Mouse (Mus musculus) embryonic facial prominence, embryonic 14.5 days (tissue): Measurements from ENCODE around the gene Gpr62. TPM values are rescaled to one million over a fixed set of nuclear protein-coding genes. Genes with fewer than 3 reads are reported as not detected.

Source experiments
- ATAC-seq: fragments of 200-750 bp; cut with Nextera tagmentation; 2 replicates; pipeline ENCODE4 v1.8.0; 2017; ENCODE audit warnings: low read depth, moderate number of reproducible peaks, moderate TSS enrichment
- DNase-seq: peaks from one replicate; pipeline ENCODE4 v3.0.0-alpha.2; 2015; ENCODE audit warnings: low spot score
- H3K27ac ChIP-seq: fragments of 300-500 bp; sonication (generic); replicated peaks from 2 replicates; pipeline ENCODE4 v1.5.1; 2014; ENCODE audit warnings: low read depth, mild to moderate bottlenecking, low read length, moderate library complexity
- H3K27me3 ChIP-seq: fragments of 300-500 bp; sonication (generic); replicated peaks from 2 replicates; pipeline ENCODE4 v1.6.1; 2014; ENCODE audit warnings: low read length; ENCODE audit not compliant: control insufficient read depth, insufficient read depth
- H3K36me3 ChIP-seq: fragments of 300-500 bp; sonication (generic); 2 replicates; pipeline ENCODE4 v1.6.1; 2014; ENCODE audit warnings: low read length, mixed read lengths; ENCODE audit not compliant: control insufficient read depth, insufficient read depth
- H3K4me1 ChIP-seq: fragments of 300-500 bp; sonication (generic); 2 replicates; pipeline ENCODE4 v1.6.1; 2014; ENCODE audit warnings: antibody characterized with exemption, low read length; ENCODE audit not compliant: control insufficient read depth, insufficient read depth
- H3K4me2 ChIP-seq: fragments of 300-500 bp; sonication (generic); 2 replicates; pipeline ENCODE4 v1.6.1; 2014; ENCODE audit warnings: low read depth, mild to moderate bottlenecking, low read length, moderate library complexity, mixed read lengths
- H3K4me3 ChIP-seq: fragments of 300-500 bp; sonication (generic); 2 replicates; pipeline ENCODE4 v1.5.1; 2014; ENCODE audit warnings: low read depth, mild to moderate bottlenecking, low read length
- H3K9ac ChIP-seq: fragments of 300-500 bp; sonication (generic); 2 replicates; pipeline ENCODE4 v1.6.1; 2014; ENCODE audit warnings: low read depth, mild to moderate bottlenecking, low read length, moderate library complexity, mixed read lengths
- H3K9me3 ChIP-seq: fragments of 300-500 bp; sonication (generic); 2 replicates; pipeline ENCODE4 v1.6.1; 2016; ENCODE audit warnings: low read length; ENCODE audit not compliant: control insufficient read depth
- WGBS: fragments of 180-500 bp; shearing (Covaris S2); extraction: QIAGEN DNeasy Blood & Tissue Kit; methylation state at CpG from one replicate; pipeline ENCODE4 v1.1.7; 2014; 5-methylcytosine and 5-hydroxymethylcytosine counted together
- polyA plus RNA-seq: library from polyadenylated mRNA; unstranded; fragments of >200 nt; fragmentation: Nextera tagmentation; extraction: Ambion mirVana; gene quantifications from 2 replicates; pipeline ENCODE4 v1.2.1, GENCODE M21; 2014

The Gpr62 gene
- polyA plus RNA-seq, 1 experiment from 2014 or later = 0.36 TPM

DNA sequence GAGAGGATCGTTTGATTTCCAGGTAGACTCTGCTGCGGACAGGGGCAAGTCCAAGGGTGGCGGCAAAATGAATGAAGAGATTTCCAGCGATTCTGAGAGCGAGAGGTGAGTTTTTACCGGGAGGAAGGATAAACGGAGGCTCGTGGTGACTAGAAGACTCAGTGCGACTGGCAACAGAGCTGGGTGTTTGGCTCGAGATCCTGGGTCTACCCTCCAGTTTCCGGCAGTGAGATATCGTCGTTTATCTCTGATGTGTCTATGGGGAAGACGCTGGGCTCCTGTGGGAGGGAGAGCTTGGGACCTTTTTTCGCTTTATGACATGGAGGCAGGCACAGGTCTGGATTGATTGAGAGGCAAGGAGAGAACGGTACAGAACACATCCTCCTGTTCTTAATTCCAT is 11.9 kb upstream of the Gpr62 start:
- peak overlapping the region; percentile 92 for H3K4me2 ChIP-seq
- DNase-seq (no peak), ATAC-seq (no peak)
- peak overlapping the region; percentile 74 for H3K4me3 ChIP-seq
- no peaks in the 10 kb centered on the region for H3K27me3 ChIP-seq
- no peak overlapping the region for H3K27ac ChIP-seq
- H3K36me3 ChIP-seq = peaks cover 26% of the 10 kb centered on the region
- peaks cover 5% of the 10 kb centered on the region for H3K4me1 ChIP-seq
- WGBS = 3% methylated on average over 16 of the region's 16 CpGs
- H3K9me3 ChIP-seq = no peaks in the 10 kb centered on the region
- peak overlapping the region; percentile 72 for H3K9ac ChIP-seq

DNA sequence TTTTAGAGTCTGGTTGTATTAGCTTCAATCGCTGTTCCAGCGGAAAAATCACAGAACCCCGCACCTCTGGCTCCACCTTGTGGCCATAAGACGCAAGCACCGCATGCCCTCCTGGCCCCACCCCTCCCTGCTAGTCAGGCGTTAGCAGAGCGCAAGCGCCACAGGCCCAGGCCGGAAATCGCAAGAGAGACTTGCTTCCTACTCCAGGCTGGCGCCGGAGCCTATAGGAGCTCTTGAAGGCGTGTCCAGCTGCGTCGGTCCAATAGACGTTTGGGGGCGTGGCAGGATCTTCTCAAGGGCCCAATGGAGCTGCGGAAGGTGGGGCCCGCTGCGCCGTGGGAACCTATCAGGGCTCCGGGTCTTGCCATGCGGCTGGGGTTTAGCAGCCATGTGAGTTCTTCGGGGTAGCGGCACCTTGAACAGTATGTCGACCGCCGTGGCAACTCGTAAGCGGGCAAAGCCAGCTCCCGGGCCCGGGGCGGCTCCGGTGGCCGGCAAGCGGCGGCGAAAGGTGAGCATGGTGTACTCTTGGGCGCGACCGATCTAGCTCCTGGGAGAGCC is 11.3 kb upstream of the Gpr62 start, which contains the start of gene Parp3:
Gene Parp3 (minus strand): TSS at position 26 of the 561 bp plus-strand sequence.
- H3K9ac ChIP-seq = peak within 1 kb of the TSS; percentile 72
- H3K36me3 ChIP-seq = peaks cover 23% of the 10 kb centered on the region; the same call in 1 of the 2 replicates
- DNase-seq (peak; percentile 100), ATAC-seq (peak; percentile 98)
- H3K4me3 ChIP-seq = peak within 1 kb of the TSS; percentile 74
- H3K27ac ChIP-seq = peak within 1 kb of the TSS; percentile 76
- peaks cover 8% of the 10 kb centered on the region for H3K4me1 ChIP-seq
- H3K4me2 ChIP-seq = peak within 1 kb of the TSS; percentile 92
- WGBS = under 1% methylated on average over 38 of the region's 41 CpGs
- H3K27me3 ChIP-seq = no peaks in the 10 kb centered on the region
- H3K9me3 ChIP-seq = no peaks in the 10 kb centered on the region

- Histone ChIP-seq H3K27me3 (no peaks in the 10 kb centered on the region), H3K36me3 (0 out of 2 replicates have a peak, but pooled peaks cover 16% of the 10 kb centered on the region), H3K9ac (peak overlapping the region; percentile 39), H3K4me2 (peak overlapping the region; percentile 92), H3K4me3 (peak overlapping the region; percentile 74), H3K9me3 (no peaks in the 10 kb centered on the region), H3K27ac (peak overlapping the region; percentile 76), H3K4me1 (peaks cover 10% of the 10 kb centered on the region)
- ATAC-seq (peak; percentile 42), DNase-seq (peak; percentile 77)
- WGBS = 21% methylated on average over 16 of the region's 16 CpGs
Observed at GRCm38 (mm10) chr9:106476002-106476923, 10.5 kb upstream of the Gpr62 start.

- H3K36me3 ChIP-seq = 0 out of 2 replicates have a peak, but pooled peaks cover 10% of the 10 kb centered on the region
- no peaks in the 10 kb centered on the region for H3K9me3 ChIP-seq
- ATAC-seq (no peak), DNase-seq (no peak)
- peak within 1 kb of the TSS; percentile 92 for H3K4me2 ChIP-seq
- no peaks in the 10 kb centered on the region for H3K27me3 ChIP-seq
- H3K4me1 ChIP-seq = peaks cover 10% of the 10 kb centered on the region
- 86% methylated on average over 10 of the region's 10 CpGs for WGBS
- peak within 1 kb of the TSS; percentile 39 for H3K9ac ChIP-seq
- peak within 1 kb of the TSS; percentile 76 for H3K27ac ChIP-seq
- H3K4me3 ChIP-seq = peak within 1 kb of the TSS; percentile 74
Observed at GRCm38 (mm10) chr9:106475663-106476001, 9.9 kb upstream of the Gpr62 start, which contains the start of gene Rrp9. Gene Rrp9, plus strand, starts transcription at chr9:106475963.

DNA sequence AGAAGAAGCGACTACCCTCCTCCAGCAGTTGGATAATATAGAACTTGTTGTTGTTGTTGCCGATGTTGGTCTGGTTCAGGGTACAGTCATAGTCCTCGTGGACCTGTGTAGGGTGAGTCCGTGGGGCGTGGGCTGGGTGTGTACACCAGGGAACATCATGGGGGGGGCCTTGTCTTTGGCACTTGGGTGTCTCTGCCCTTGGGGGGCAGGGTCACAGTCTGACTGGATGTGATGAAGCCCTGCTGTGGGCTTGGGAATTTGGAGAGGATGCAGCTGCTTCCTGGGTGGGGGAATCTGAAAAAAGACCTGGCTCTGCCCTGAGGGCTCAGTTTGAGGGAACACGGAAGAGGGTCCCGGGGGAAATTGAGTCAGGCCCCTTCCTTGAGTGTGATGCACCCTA is 9.3 kb upstream of the Gpr62 start:
- Histone ChIP-seq H3K27me3 (no peaks in the 10 kb centered on the region), H3K36me3 (0 out of 2 replicates have a peak, but pooled peaks cover 8% of the 10 kb centered on the region), H3K4me3 (no peak overlapping the region), H3K27ac (no peak overlapping the region), H3K4me1 (peaks cover 10% of the 10 kb centered on the region), H3K9ac (0 out of 2 replicates have a peak overlapping the region, but pooled peaks have one; percentile 25), H3K9me3 (no peaks in the 10 kb centered on the region), H3K4me2 (no peak overlapping the region; the same call in 1 of the 2 replicates)
- 63% methylated on average over 7 of the region's 7 CpGs for WGBS
- no peak for DNase-seq
- no peak for ATAC-seq

- 2% methylated on average over 6 of the region's 6 CpGs for WGBS
- H3K4me1 ChIP-seq = peaks cover 10% of the 10 kb centered on the region
- 0 out of 2 replicates have a peak, but pooled peaks have one; percentile 5 for ATAC-seq
Observed at GRCm38 (mm10) chr9:106474456-106474855, 8.7 kb upstream of the Gpr62 start.

DNA sequence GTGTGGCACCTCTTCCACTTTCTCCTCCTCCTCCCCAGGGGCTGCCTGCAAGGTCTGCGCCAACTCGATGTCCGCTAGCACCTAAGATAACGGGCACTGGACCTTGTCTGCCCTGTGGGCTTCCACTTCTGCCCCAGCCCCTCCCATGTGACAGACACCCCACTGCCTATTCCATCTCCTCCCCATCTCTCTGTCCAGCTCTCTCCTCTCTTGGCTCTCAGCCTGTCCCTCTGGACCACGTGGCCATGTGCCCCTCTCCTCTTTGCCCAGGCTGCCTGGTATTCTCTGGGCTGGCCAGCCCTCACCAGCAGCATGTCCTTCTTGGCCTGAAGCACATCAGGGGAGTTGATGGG is 8.0 kb upstream of the Gpr62 start:
- Histone ChIP-seq H3K27me3 (no peaks in the 10 kb centered on the region), H3K4me2 (no peak overlapping the region), H3K9ac (no peak overlapping the region), H3K9me3 (no peaks in the 10 kb centered on the region), H3K4me1 (peaks cover 10% of the 10 kb centered on the region), H3K36me3 (no peaks in the 10 kb centered on the region), H3K4me3 (no peak overlapping the region), H3K27ac (no peak overlapping the region)
- DNase-seq (no peak), ATAC-seq (no peak)
- WGBS = 78% methylated on average over 5 of the region's 5 CpGs

More at GRCm38 (mm10) chr9:106474456-106474855, 8.7 kb upstream of the Gpr62 start:
- Histone ChIP-seq H3K4me3 (no peak overlapping the region), H3K36me3 (0 out of 2 replicates have a peak, but pooled peaks cover 2% of the 10 kb centered on the region), H3K4me2 (peak overlapping the region; percentile 26), H3K27me3 (no peaks in the 10 kb centered on the region), H3K27ac (no peak overlapping the region), H3K9ac (peak overlapping the region; percentile 34; the same call in 1 of the 2 replicates), H3K9me3 (no peaks in the 10 kb centered on the region)
- DNase-seq = peak; percentile 60

GRCm38 (mm10) chr9:106473081-106473752 is 7.5 kb upstream of the Gpr62 start:
- WGBS = 88% methylated on average over 15 of the region's 16 CpGs
- no peak overlapping the region for H3K4me3 ChIP-seq
- peaks cover 9% of the 10 kb centered on the region for H3K4me1 ChIP-seq

More at GRCm38 (mm10) chr9:106473081-106473752, 7.5 kb upstream of the Gpr62 start:
- Histone ChIP-seq H3K4me2 (no peak overlapping the region), H3K36me3 (no peaks in the 10 kb centered on the region), H3K9me3 (no peaks in the 10 kb centered on the region), H3K27me3 (no peaks in the 10 kb centered on the region), H3K27ac (no peak overlapping the region), H3K9ac (no peak overlapping the region)
- ATAC-seq (no peak), DNase-seq (no peak)
